Mouse (Mus musculus): ENCODE data around the gene Thap12. TPM values are rescaled to one million over a fixed set of nuclear protein-coding genes. Genes with fewer than 3 reads are reported as not detected.

The Thap12 gene
- polyA plus RNA-seq, 1 experiment from 2014 or later: 7.6 TPM

GRCm38 (mm10) chr7:98760126-98760525 lies 57.2 kb downstream of the Thap12 start:
- H3K4me2 ChIP-seq (ENCODE audit: low read depth, low read length): no peak overlapping the region
- no peak overlapping the region for H3K9ac ChIP-seq (ENCODE audit: low read depth, low read length)
- H3K4me3 ChIP-seq (ENCODE audit: low read depth, low read length): no peak overlapping the region
- H3K27me3 ChIP-seq (ENCODE audit: control insufficient read depth, insufficient read depth, low read depth, low read length): no peaks in the 10 kb centered on the region
- no peaks in the 10 kb centered on the region for H3K9me3 ChIP-seq (replicated peaks; ENCODE audit: control insufficient read depth, low read length)
- 64% methylated on average over 5 of the region's 5 CpGs for WGBS (ENCODE audit: insufficient replicate concordance)
- H3K36me3 ChIP-seq (ENCODE audit: control insufficient read depth, insufficient read depth): no peaks in the 10 kb centered on the region
- no peak overlapping the region for H3K27ac ChIP-seq (ENCODE audit: low read length)
- H3K4me1 ChIP-seq (ENCODE audit: control insufficient read depth, low read depth, low read length): no peaks in the 10 kb centered on the region
- no peak for ATAC-seq (ENCODE audit: low read depth)

GRCm38 (mm10) chr7:98763911-98764310 lies 61.0 kb downstream of the Thap12 start:
- no peak overlapping the region for H3K9ac ChIP-seq (ENCODE audit: low read depth, low read length)
- WGBS (ENCODE audit: insufficient replicate concordance): 67% methylated on average over 10 of the region's 10 CpGs
- H3K4me3 ChIP-seq (ENCODE audit: low read depth, low read length): no peak overlapping the region
- no peak for ATAC-seq (ENCODE audit: low read depth)
- H3K27ac ChIP-seq (ENCODE audit: low read length): no peak overlapping the region
- H3K4me2 ChIP-seq (ENCODE audit: low read depth, low read length): no peak overlapping the region
- no peaks in the 10 kb centered on the region for H3K9me3 ChIP-seq (replicated peaks; ENCODE audit: control insufficient read depth, low read length)
- no peaks in the 10 kb centered on the region for H3K4me1 ChIP-seq (ENCODE audit: control insufficient read depth, low read depth, low read length)
- no peaks in the 10 kb centered on the region for H3K36me3 ChIP-seq (ENCODE audit: control insufficient read depth, insufficient read depth)
- H3K27me3 ChIP-seq (ENCODE audit: control insufficient read depth, insufficient read depth, low read depth, low read length): no peaks in the 10 kb centered on the region

GRCm38 (mm10) chr7:98767261-98767660 lies 64.4 kb downstream of the Thap12 start:
- H3K27ac ChIP-seq (ENCODE audit: low read length): no peak overlapping the region
- H3K9ac ChIP-seq (ENCODE audit: low read depth, low read length): no peak overlapping the region
- no peak overlapping the region for H3K4me2 ChIP-seq (ENCODE audit: low read depth, low read length)
- H3K27me3 ChIP-seq (ENCODE audit: control insufficient read depth, insufficient read depth, low read depth, low read length): no peaks in the 10 kb centered on the region
- no peaks in the 10 kb centered on the region for H3K36me3 ChIP-seq (ENCODE audit: control insufficient read depth, insufficient read depth)
- no peaks in the 10 kb centered on the region for H3K9me3 ChIP-seq (replicated peaks; ENCODE audit: control insufficient read depth, low read length)
- ATAC-seq (ENCODE audit: low read depth): no peak
- 31% methylated on average over 6 of the region's 6 CpGs for WGBS (ENCODE audit: insufficient replicate concordance)
- H3K4me1 ChIP-seq (ENCODE audit: control insufficient read depth, low read depth, low read length): no peaks in the 10 kb centered on the region
- H3K4me3 ChIP-seq (ENCODE audit: low read depth, low read length): no peak overlapping the region

Other genes starting within 250 kb of the Thap12 start
- 4.6 and 7.1 TPM in 2 replicates for gene Lrrc32, start 213.8 kb upstream of the Thap12 start, polyA plus RNA-seq (2015; fragmentation: Nextera tagmentation; extraction: Ambion mirVana)
- gene Emsy, start 46.3 kb upstream of the Thap12 start, polyA plus RNA-seq (2015; fragmentation: Nextera tagmentation; extraction: Ambion mirVana): 5.4 and 7.4 TPM in 2 replicates
- 0.20 and 0.25 TPM in 2 replicates for gene Wnt11, start 132.0 kb downstream of the Thap12 start, polyA plus RNA-seq (2015; fragmentation: Nextera tagmentation; extraction: Ambion mirVana)